Mouse (Mus musculus) heart, embryonic 16.5 days (tissue): ENCODE measurements around the gene Cdhr2. TPM values are rescaled to one million over a fixed set of nuclear protein-coding genes. Genes with fewer than 3 reads are reported as not detected.

Source experiments
- ATAC-seq: fragments of 200-750 bp; cut with Nextera tagmentation; replicated peaks from 2 replicates; pipeline ENCODE4 v1.8.0; 2017; ENCODE audit warnings: moderate number of reproducible peaks; ENCODE audit not compliant: insufficient read depth, low FRiP score; ENCODE audit errors: extremely low read depth
- H3K27ac ChIP-seq: fragments of 300-500 bp; sonication (generic); 2 replicates; pipeline ENCODE4 v1.5.1; 2014; ENCODE audit warnings: mild to moderate bottlenecking, low read length, control low read depth, moderate library complexity
- H3K27me3 ChIP-seq: fragments of 300-500 bp; sonication (generic); 2 replicates; pipeline ENCODE4 v1.6.1; 2014; ENCODE audit warnings: low read length, mixed read lengths; ENCODE audit not compliant: control insufficient read depth, insufficient read depth
- H3K36me3 ChIP-seq: fragments of 300-500 bp; sonication (generic); 2 replicates; pipeline ENCODE4 v1.6.1; 2014; ENCODE audit not compliant: control insufficient read depth, insufficient read depth
- H3K4me1 ChIP-seq: fragments of 300-500 bp; sonication (generic); 2 replicates; pipeline ENCODE4 v1.6.1; 2014; ENCODE audit warnings: low read length, mixed read lengths; ENCODE audit not compliant: control insufficient read depth, insufficient read depth
- H3K4me2 ChIP-seq: fragments of 300-500 bp; sonication (generic); 2 replicates; pipeline ENCODE4 v1.6.1; 2014; ENCODE audit warnings: low read depth, mild to moderate bottlenecking, control low read depth, low read length
- H3K4me3 ChIP-seq: fragments of 300-500 bp; sonication (generic); 2 replicates; pipeline ENCODE4 v1.5.1; 2014; ENCODE audit warnings: mild to moderate bottlenecking, control low read depth, low read length
- H3K9ac ChIP-seq: fragments of 300-500 bp; sonication (generic); 2 replicates; pipeline ENCODE4 v1.6.1; 2014; ENCODE audit warnings: low read length, control low read depth
- H3K9me3 ChIP-seq: fragments of 300-500 bp; sonication (generic); replicated peaks from 2 replicates; pipeline ENCODE4 v1.6.1; 2016; ENCODE audit warnings: low read length; ENCODE audit not compliant: control insufficient read depth
- WGBS: fragments of 180-500 bp; shearing (Covaris S2); extraction: QIAGEN DNeasy Blood & Tissue Kit; methylation state at CpG from one replicate; pipeline ENCODE4 v1.1.7; 2014; 5-methylcytosine and 5-hydroxymethylcytosine counted together
- polyA plus RNA-seq: library from polyadenylated mRNA; unstranded; fragments of >200 nt; fragmentation: Nextera tagmentation; extraction: Ambion mirVana; gene quantifications from 2 replicates; pipeline ENCODE4 v1.2.1, GENCODE M21; 2015

The Cdhr2 gene
- polyA plus RNA-seq, 1 experiment from 2014 or later: 0.89 TPM

GRCm38 (mm10) chr13:54690151-54690740 is 11.0 kb upstream of the Cdhr2 start:
- H3K36me3 ChIP-seq: no peaks in the 10 kb centered on the region
- H3K4me1 ChIP-seq: peaks cover 51% of the 10 kb centered on the region
- 90% methylated on average over 8 of the region's 8 CpGs for WGBS
- no peak overlapping the region for H3K4me2 ChIP-seq
- no peak overlapping the region; the same call in 1 of the 2 replicates for H3K27ac ChIP-seq
- H3K9me3 ChIP-seq: no peaks in the 10 kb centered on the region
- ATAC-seq: no peak
- H3K27me3 ChIP-seq: no peaks in the 10 kb centered on the region
- no peak overlapping the region for H3K4me3 ChIP-seq
- peak overlapping the region; percentile 15; the same call in 1 of the 2 replicates for H3K9ac ChIP-seq

DNA sequence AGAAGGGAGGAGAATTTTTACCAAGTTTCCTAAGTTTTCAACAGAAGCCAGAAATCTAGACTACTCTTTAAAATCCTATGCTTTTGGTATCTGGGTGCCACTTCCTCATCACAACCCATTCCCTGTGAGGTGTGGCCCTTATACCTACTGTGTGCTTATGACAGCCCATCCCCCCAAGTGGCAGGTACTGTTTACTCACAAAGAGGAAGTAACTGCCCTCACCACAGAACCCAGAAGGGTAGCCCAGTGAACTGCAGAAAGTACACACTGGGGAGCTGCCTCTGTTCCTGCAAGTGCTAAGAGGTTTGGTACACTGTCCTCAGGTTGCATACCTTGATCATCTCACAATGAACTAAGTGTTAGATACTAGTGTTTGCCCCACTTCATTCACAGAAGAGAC is 9.5 kb upstream of the Cdhr2 start:
- peaks cover 38% of the 10 kb centered on the region for H3K4me1 ChIP-seq
- no peaks in the 10 kb centered on the region for H3K36me3 ChIP-seq
- peak overlapping the region; percentile 95 for H3K9ac ChIP-seq
- H3K27me3 ChIP-seq: no peaks in the 10 kb centered on the region
- peak overlapping the region; percentile 98 for H3K4me2 ChIP-seq
- ATAC-seq: no peak
- H3K9me3 ChIP-seq: no peaks in the 10 kb centered on the region
- no peak overlapping the region for H3K27ac ChIP-seq
- H3K4me3 ChIP-seq: no peak overlapping the region; the same call in 1 of the 2 replicates

DNA sequence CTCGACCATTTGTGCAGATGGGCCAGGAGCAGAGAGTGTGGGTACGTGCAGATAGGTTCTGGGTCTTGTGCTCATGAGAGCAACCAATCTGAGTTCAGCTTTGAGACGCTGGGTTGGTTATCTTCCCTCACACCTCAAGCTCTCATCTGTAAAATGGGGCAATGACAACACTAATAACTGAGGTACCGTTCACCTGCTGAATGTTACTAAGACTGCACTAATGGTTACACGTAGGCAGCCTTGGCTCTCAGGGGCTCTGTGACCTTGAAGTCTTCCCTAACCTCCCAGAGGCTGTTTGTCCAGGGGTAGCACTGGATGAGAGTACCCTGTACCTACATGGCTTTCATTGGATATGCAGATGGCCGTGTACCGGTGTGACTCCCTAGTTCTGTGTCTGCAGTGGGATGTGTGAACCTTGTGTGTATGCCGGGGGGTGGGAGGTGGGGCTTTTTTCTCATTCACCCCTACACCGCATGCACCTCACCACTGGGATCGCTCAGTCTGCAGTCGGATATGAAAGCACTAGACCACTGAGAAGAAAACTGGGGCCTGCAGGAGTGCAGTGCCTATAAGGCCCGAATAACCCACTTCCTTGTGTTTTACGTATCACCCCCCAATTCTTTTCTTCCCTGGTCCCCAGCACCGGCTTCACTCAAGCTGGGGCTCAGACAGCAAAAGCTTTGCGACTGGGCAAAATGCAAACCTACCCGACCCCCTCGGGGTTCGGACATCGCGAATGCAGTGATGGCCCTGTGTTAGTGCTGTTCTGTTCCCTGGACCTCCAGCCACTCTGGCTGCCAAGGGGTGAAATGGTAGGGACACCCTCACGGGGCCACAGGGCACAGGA is 8.3 kb upstream of the Cdhr2 start:
- Histone ChIP-seq H3K9ac (peak overlapping the region; percentile 95), H3K4me3 (peak overlapping the region; percentile 97), H3K9me3 (no peaks in the 10 kb centered on the region), H3K36me3 (no peaks in the 10 kb centered on the region), H3K27ac (peak overlapping the region; percentile 93), H3K4me1 (peaks cover 38% of the 10 kb centered on the region), H3K4me2 (peak overlapping the region; percentile 98), H3K27me3 (no peaks in the 10 kb centered on the region)
- 7% methylated on average over 21 of the region's 21 CpGs for WGBS
- no peak for ATAC-seq

GRCm38 (mm10) chr13:54693558-54694347 is 7.5 kb upstream of the Cdhr2 start, which contains the start of gene Rnf44:
TSS of gene Rnf44 (minus strand) at chr13:54693907.
- Histone ChIP-seq H3K9me3 (no peaks in the 10 kb centered on the region), H3K4me1 (peaks cover 35% of the 10 kb centered on the region), H3K36me3 (no peaks in the 10 kb centered on the region), H3K4me3 (peak within 1 kb of the TSS; percentile 97), H3K4me2 (peak within 1 kb of the TSS; percentile 98), H3K9ac (peak within 1 kb of the TSS; percentile 95), H3K27me3 (no peaks in the 10 kb centered on the region), H3K27ac (peak within 1 kb of the TSS; percentile 93)
- peak; percentile 98 for ATAC-seq
- under 1% methylated on average over 81 of the region's 92 CpGs for WGBS

DNA sequence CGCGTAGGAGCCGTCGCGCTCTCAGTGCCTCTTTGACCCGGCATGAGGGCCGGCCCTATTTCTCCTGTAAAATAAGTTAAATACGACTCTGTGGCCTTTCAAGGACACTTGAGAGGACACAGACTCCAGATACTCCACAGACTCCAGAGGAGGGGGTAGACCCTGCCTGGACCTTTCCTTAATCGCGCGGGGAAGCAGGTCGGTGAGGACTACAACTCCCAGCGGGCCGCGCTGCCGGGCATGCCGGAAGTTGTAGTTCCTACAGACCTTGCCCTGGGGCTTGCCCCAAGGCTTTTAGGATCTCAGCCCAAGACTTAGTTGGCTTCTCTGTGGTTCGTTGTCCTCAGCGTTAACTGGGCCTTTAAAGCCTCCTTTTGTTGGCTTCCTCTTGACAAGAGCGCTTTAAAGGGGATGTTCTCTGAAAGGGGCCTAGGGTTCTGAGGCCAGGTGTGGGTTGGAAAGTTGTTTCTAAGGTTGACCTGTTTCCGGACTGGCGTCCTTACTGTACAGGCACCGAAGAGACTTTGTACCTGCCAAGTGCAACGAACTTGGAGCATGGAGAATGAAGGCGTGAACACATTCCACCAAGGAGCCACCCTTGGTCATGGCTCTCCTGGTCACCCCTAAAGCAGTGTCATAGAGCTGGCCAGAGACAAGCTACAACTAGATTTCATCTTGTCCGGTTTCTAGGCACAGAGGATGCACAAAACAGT is 6.8 kb upstream of the Cdhr2 start:
- ATAC-seq: peak; percentile 69
- Histone ChIP-seq H3K4me2 (peak overlapping the region; percentile 73), H3K9ac (peak overlapping the region; percentile 72), H3K4me3 (peak overlapping the region; percentile 56), H3K36me3 (no peaks in the 10 kb centered on the region), H3K4me1 (peaks cover 30% of the 10 kb centered on the region), H3K27ac (peak overlapping the region; percentile 93), H3K9me3 (no peaks in the 10 kb centered on the region), H3K27me3 (no peaks in the 10 kb centered on the region)
- 15% methylated on average over 26 of the region's 26 CpGs for WGBS

- Histone ChIP-seq H3K4me2 (no peak overlapping the region), H3K9ac (no peak overlapping the region), H3K27ac (no peak overlapping the region), H3K27me3 (no peaks in the 10 kb centered on the region), H3K36me3 (no peaks in the 10 kb centered on the region), H3K4me3 (no peak overlapping the region), H3K4me1 (peaks cover 27% of the 10 kb centered on the region), H3K9me3 (no peaks in the 10 kb centered on the region)
- ATAC-seq: no peak
- WGBS: 87% methylated on average over 11 of the region's 11 CpGs
These were observed 5.6 kb upstream of the Cdhr2 start for GRCm38 (mm10) chr13:54695479-54696230.

GRCm38 (mm10) chr13:54702507-54702906 is 1.2 kb downstream of the Cdhr2 start:
- no peak for ATAC-seq
- Histone ChIP-seq H3K36me3 (no peaks in the 10 kb centered on the region), H3K4me1 (no peaks in the 10 kb centered on the region), H3K9ac (no peak overlapping the region), H3K27me3 (peaks cover 5% of the 10 kb centered on the region; the same call in 1 of the 2 replicates), H3K9me3 (no peaks in the 10 kb centered on the region), H3K27ac (no peak overlapping the region), H3K4me2 (no peak overlapping the region), H3K4me3 (no peak overlapping the region)
- WGBS: 61% methylated on average over 7 of the region's 7 CpGs

GRCm38 (mm10) chr13:54704890-54705289 is 3.6 kb downstream of the Cdhr2 start:
- no peak for ATAC-seq
- Histone ChIP-seq H3K4me3 (no peak overlapping the region), H3K27me3 (peaks cover 5% of the 10 kb centered on the region; the same call in 1 of the 2 replicates), H3K9me3 (no peaks in the 10 kb centered on the region), H3K36me3 (no peaks in the 10 kb centered on the region), H3K4me1 (no peaks in the 10 kb centered on the region), H3K27ac (no peak overlapping the region), H3K9ac (no peak overlapping the region), H3K4me2 (no peak overlapping the region)
- 37% methylated on average over 6 of the region's 6 CpGs for WGBS
